Mouse (Mus musculus) spleen, postnatal 0 days (tissue): ENCODE measurements around the gene Parl. TPM values are rescaled to one million over a fixed set of nuclear protein-coding genes. Genes with fewer than 3 reads are reported as not detected.

Experiments
- polyA plus RNA-seq: library from polyadenylated mRNA; unstranded; fragments of >200 nt; fragmentation: Nextera tagmentation; extraction: Ambion mirVana; gene quantifications from 2 replicates; pipeline ENCODE4 v1.2.1, GENCODE M21; 2015

The Parl gene
- 68.5 and 71.8 TPM in 2 replicates for polyA plus RNA-seq

GRCm38 (mm10) chr16:20301770-20302649 lies at the start of gene Parl:
Gene Parl (minus strand): TSS chr16:20302387.

DNA sequence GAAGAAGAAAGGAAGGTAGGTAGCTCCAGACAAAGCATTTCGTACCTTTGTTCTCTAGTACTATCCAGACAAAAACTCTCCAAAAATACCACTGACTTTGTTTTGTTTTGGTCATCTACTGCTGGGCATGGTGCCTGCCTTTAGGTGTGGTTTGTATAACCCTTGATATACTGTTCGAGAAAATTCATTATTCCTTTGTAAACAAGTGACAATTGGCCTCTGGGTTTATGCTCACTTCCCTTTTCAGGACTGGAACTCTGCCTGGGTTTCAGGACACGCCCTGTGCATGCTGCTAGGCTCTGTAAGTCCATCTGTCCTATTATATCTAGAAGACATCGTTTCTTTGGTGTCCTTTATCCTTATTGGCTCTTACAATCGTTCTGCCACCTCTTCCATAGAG lies 23.1 kb upstream of the Parl start, which contains the start of gene Cyp2ab1:
TSS of gene Cyp2ab1 (minus strand) at position 119 of the 400 bp plus-strand sequence.

DNA sequence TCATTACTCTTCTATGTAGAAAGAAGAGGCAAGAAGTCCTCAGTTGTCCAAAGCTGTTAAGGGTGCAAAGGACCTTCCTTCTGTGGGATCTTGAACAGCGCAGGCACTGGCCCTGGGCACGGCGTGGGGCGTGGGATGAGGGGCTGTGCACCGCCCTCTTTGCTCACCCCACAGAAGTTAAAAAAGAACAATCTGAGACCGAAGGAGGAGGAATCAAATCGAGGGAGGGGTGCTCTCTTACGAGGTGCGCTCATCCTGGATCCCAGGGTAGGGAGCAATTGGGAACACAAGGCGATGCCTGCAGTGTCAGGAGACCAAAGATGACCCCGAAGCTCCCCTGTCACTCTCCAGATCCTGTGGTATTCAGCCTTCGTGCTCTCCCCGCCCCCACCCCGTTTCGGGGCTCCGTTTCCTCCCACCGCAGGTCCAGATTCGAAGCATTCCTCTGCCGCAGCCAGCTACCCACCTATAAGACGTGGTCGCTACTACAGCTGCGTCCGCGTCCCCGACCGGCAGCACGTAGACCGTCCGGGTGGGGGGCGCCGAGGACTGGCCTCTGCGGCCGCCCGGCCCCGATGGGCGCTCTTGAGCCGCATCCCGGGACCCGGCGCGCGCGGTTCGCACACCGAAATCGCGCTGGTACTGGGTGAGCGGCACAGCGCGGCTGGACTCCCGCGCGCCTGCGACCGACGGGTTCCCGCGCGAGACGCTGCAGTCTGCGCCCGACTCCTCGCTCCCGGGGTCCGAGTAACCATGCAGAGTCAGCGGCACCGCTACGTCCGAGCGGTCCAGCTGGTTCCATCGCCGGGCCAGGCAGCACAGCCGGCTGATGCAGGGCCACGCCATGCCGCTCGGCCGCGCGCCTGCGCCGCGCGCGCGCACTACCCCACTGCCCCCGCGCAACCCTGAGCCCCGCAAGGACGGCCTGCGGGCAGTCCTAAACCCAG lies 61.4 kb downstream of the Parl start, which contains the start of gene Map6d1:
TSS of gene Map6d1 (minus strand) at position 891 of the 947 bp plus-strand sequence.

Other genes with a start within 250 kb of the Parl start
- gene Klhl24, start 204.8 kb downstream of the Parl start, polyA plus RNA-seq = 14.0 and 15.4 TPM in 2 replicates
- gene Yeats2, start 161.3 kb downstream of the Parl start, polyA plus RNA-seq = 5.4 and 6.7 TPM in 2 replicates
- 0.13 and 0.20 TPM in 2 replicates for gene Map6d1, start 61.0 kb downstream of the Parl start, polyA plus RNA-seq
- 0.06 and 0.10 TPM in 2 replicates for gene Cyp2ab1, start 23.0 kb upstream of the Parl start, polyA plus RNA-seq
- gene Abcc5, start 124.0 kb upstream of the Parl start, polyA plus RNA-seq = 31.3 and 36.3 TPM in 2 replicates
- 42.9 and 44.8 TPM in 2 replicates for gene Eif2b5, start 196.4 kb upstream of the Parl start, polyA plus RNA-seq
- 5.3 and 6.5 TPM in 2 replicates for gene Dvl3, start 214.6 kb upstream of the Parl start, polyA plus RNA-seq
- gene Ap2m1, start 233.1 kb upstream of the Parl start, polyA plus RNA-seq = 274 and 285 TPM in 2 replicates
- 30.9 and 32.4 TPM in 2 replicates for gene Abcf3, start 246.2 kb upstream of the Parl start, polyA plus RNA-seq